Mouse (Mus musculus) embryonic facial prominence, embryonic 12.5 days (tissue): ENCODE measurements around the gene Phf20. TPM values are rescaled to one million over a fixed set of nuclear protein-coding genes. Genes with fewer than 3 reads are reported as not detected.
"Not testable (repeated sequence)": the region's sequence is repeated elsewhere in the genome, so short reads cannot be mapped to it uniquely, and the experiment has no call there.

Source experiments
- ATAC-seq: fragments of 200-750 bp; cut with Nextera tagmentation; 2 replicates; pipeline ENCODE4 v1.8.0; 2017; ENCODE audit not compliant: insufficient number of reproducible peaks, insufficient read depth, low FRiP score, low TSS enrichment
- H3K27ac ChIP-seq: fragments of 300-500 bp; sonication (generic); 2 replicates; pipeline ENCODE4 v1.5.1; 2016; ENCODE audit warnings: mild to moderate bottlenecking
- H3K27me3 ChIP-seq: fragments of 300-500 bp; sonication (generic); 2 replicates; pipeline ENCODE4 v1.6.1; 2016; ENCODE audit warnings: mild to moderate bottlenecking, moderate library complexity
- H3K36me3 ChIP-seq: fragments of 300-500 bp; sonication (generic); 2 replicates; pipeline ENCODE4 v1.6.1; 2016; ENCODE audit warnings: mild to moderate bottlenecking
- H3K4me1 ChIP-seq: fragments of 300-500 bp; sonication (generic); 2 replicates; pipeline ENCODE4 v1.6.1; 2016
- H3K4me2 ChIP-seq: fragments of 300-500 bp; sonication (generic); replicated peaks from 2 replicates; pipeline ENCODE4 v1.6.1; 2016; ENCODE audit warnings: mild to moderate bottlenecking, moderate library complexity
- H3K4me3 ChIP-seq: fragments of 300-500 bp; sonication (generic); 2 replicates; pipeline ENCODE4 v1.5.1; 2016; ENCODE audit warnings: mild to moderate bottlenecking
- H3K9ac ChIP-seq: fragments of 300-500 bp; sonication (generic); 2 replicates; pipeline ENCODE4 v1.6.1; 2016; ENCODE audit warnings: mild to moderate bottlenecking, moderate library complexity
- H3K9me3 ChIP-seq: fragments of 300-500 bp; sonication (generic); 2 replicates; pipeline ENCODE4 v1.6.1; 2016; ENCODE audit warnings: mild to moderate bottlenecking, moderate library complexity
- WGBS: fragments of 180-500 bp; shearing (Covaris S2); methylation state at CpG from one replicate; pipeline ENCODE4 v1.1.7; 2016; 5-methylcytosine and 5-hydroxymethylcytosine counted together
- polyA plus RNA-seq: library from polyadenylated mRNA; unstranded; fragments of >200 nt; fragmentation: Nextera tagmentation; extraction: Ambion mirVana; gene quantifications from 2 replicates; pipeline ENCODE4 v1.2.1, GENCODE M21; 2016

Gene Phf20
- polyA plus RNA-seq, 1 experiment from 2014 or later = 85.6 TPM

DNA sequence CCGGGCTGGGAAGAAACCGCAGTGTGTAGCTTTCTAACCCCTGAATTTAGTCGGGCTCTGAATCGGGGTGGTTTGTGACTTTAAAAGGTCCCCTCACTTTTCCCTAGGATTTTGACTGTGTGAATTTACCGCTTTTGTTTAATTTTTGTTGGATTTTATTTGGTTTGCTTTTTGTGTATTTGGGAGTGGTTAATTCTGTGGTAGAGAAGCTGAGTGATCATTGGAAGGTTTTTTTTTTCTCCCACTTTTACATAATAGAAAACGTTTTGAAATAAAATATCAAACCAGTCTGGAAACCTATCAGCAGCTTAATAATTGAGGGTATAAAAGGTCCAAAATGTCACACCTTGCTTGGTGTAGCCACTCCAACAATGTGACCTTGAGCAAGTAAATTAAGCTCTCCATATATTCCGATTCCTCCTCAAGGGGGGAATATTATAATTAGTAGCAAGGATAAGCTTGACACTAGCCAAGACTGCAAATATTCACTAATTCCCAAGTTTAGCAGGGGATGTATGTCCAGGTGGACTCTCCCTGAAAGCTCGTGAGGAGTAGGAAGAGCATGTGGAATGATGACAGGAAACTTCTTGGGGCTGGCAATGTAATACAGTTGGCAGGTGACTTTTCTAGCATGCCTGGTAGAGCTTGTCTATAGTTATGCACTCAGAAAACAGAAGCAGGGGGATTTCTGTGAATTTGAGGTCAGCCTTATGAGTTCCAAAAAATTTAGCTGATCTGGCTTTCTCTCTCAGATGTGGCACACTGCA, 15.3 kb upstream of the Phf20 start:
- peaks cover 17% of the 10 kb centered on the region for H3K36me3 ChIP-seq
- H3K4me1 ChIP-seq = peaks cover 17% of the 10 kb centered on the region
- no peaks in the 10 kb centered on the region for H3K9me3 ChIP-seq
- H3K27me3 ChIP-seq = no peaks in the 10 kb centered on the region
- peak overlapping the region; percentile 100 for H3K9ac ChIP-seq
- WGBS = 16% methylated on average over 8 of the region's 8 CpGs
- peak overlapping the region; percentile 88 for H3K27ac ChIP-seq
- no peak; the same call in 1 of the 2 replicates for ATAC-seq
- H3K4me2 ChIP-seq = peak overlapping the region; percentile 65
- H3K4me3 ChIP-seq = peak overlapping the region; percentile 100

DNA sequence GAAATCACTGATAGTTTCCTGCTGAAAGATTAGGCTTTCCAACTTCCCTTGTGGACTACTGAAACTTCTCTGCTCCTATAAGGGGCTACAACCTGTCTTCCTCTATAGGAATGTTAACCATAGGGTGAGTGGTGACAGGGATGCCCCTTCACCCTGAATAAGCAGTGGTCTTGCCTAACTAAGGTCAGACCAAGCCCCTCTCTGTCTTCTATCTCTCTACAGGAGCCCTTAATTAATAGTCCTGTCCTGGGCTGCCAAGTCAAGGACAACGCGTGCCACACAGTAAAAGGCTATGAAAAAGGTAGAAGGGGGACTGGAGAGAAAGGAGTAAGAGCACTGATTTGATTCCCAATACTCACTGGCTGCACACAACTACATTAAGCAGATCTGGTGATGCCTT, 14.7 kb upstream of the Phf20 start:
- Histone ChIP-seq H3K4me3 (no peak overlapping the region), H3K36me3 (peaks cover 15% of the 10 kb centered on the region), H3K9me3 (no peaks in the 10 kb centered on the region), H3K4me2 (no peak overlapping the region), H3K4me1 (peaks cover 17% of the 10 kb centered on the region), H3K9ac (no peak overlapping the region), H3K27me3 (no peaks in the 10 kb centered on the region), H3K27ac (no peak overlapping the region)
- ATAC-seq = no peak
- WGBS = 67% methylated on average over 2 of the region's 2 CpGs

DNA sequence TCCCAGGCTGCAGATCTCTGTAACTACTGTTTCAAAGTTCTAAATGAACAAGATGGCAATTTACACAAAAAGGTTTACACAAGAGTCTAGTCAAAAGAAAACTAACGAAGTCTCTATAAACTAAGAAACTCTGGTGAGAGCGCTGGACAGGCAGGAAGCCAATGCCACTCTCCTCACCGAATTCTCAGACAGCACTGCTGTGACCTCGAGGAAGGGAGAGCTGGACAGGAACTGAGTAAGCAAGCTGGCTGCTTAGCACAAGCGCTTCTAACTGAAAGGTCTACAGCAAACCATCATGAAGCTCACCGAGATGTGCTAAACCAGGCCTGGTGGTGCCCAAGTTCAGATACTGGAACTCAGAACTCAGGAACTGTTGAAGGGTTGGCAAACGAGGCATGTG, 7.0 kb upstream of the Phf20 start:
- H3K4me1 ChIP-seq, H3K4me2 ChIP-seq, H3K27ac ChIP-seq, H3K9me3 ChIP-seq, ATAC-seq, H3K4me3 ChIP-seq, H3K36me3 ChIP-seq, H3K27me3 ChIP-seq, H3K9ac ChIP-seq: not testable (repeated sequence)
- WGBS = 79% methylated on average over 7 of the region's 7 CpGs

DNA sequence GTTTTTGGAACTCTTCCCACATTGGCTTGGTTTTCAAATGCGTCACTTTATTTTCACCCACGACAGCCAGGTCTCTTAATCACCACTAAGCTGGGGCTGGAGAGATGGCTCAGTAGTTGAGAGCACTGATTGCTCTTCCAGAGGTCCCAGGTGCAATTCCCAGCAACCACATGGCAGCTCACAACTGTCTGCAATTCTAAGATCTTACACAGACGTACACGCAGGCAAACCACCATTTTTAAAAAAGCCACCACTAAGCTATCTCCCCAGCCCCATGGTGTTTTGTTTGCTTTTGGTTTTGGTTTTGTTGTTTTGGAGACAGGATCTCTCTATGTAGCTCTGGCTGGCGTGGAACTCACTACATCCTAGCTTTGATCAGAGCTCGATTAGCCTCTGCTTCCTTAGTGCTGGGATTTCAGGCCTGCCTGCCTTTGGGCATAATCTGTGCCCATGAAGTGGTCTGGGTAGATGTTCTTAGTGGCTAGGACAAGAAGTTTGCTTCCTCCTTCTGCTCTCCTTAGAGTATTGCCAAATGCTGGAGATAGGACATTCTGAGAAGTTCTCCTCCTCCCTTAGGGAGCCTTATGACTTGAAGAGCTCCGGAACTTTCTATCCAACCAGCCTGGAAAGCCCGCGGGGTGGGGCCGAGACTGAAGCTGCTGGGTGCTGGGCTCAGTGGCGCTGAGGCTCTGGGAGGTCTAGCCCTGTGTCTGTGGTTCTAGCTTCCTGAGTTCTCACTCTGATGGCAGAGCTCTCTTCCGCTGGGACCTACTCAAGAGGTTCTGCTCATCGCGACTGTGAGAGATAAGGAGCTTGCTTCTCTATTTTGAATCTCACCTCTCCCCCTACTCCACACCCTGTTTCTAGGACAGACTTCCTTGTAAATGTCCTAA, 6.0 kb upstream of the Phf20 start:
- Histone ChIP-seq H3K4me3 (no peak overlapping the region), H3K4me1 (no peaks in the 10 kb centered on the region), H3K4me2 (no peak overlapping the region), H3K27ac (no peak overlapping the region), H3K9me3 (no peaks in the 10 kb centered on the region), H3K36me3 (no peaks in the 10 kb centered on the region), H3K9ac (no peak overlapping the region), H3K27me3 (no peaks in the 10 kb centered on the region)
- no peak for ATAC-seq
- 85% methylated on average over 14 of the region's 14 CpGs for WGBS

DNA sequence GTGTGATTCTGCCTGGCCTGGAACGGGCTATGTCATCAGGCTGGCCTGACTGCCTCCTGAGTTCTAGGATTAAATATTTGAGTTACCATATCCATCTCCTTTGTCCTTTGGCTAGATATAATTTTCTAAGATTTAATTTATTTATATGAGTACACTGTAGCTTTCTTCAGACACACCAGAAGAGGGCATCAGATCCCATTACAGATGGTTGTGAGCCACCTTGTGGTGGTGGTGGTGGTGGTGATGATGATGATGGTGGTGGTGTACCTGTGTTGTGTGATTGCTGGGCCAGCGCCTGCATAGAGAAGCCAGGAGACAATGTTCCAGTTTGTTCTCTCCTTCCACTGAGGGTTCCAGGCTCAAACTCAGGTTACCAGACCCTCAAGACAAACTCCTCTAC, 4.7 kb upstream of the Phf20 start:
- Histone ChIP-seq H3K4me2 (no peak overlapping the region), H3K27ac (no peak overlapping the region), H3K27me3 (no peaks in the 10 kb centered on the region), H3K9me3 (no peaks in the 10 kb centered on the region), H3K4me3 (no peak overlapping the region), H3K36me3 (no peaks in the 10 kb centered on the region), H3K9ac (no peak overlapping the region), H3K4me1 (0 out of 2 replicates have a peak, but pooled peaks cover 3% of the 10 kb centered on the region)
- no peak for ATAC-seq
- WGBS = 93% methylated on average over 2 of the region's 2 CpGs

DNA sequence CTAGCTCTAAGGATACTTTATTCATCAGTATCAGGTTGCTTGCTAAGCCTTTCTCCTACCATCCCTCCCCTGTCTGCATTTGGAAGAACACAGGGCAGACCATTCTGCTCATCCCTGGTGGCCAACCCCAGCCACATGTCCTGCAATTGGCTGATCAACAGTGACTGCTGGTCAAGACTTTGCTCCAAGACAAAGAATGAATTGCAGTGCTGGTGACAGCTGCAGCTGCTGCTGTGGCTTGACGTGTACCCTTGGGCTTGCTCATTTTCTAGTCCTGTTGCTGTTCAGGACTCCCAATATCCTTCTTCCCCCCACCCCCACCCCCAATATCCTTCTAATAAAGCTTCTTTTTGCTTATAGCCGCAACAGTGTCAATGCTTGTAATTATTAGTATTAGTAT, 4.2 kb upstream of the Phf20 start:
- Histone ChIP-seq H3K4me2 (no peak overlapping the region), H3K4me3 (no peak overlapping the region), H3K27me3 (no peaks in the 10 kb centered on the region), H3K36me3 (no peaks in the 10 kb centered on the region), H3K9ac (no peak overlapping the region), H3K27ac (no peak overlapping the region), H3K4me1 (0 out of 2 replicates have a peak, but pooled peaks cover 3% of the 10 kb centered on the region), H3K9me3 (no peaks in the 10 kb centered on the region)
- no peak for ATAC-seq
- WGBS = 68% methylated on average over 2 of the region's 2 CpGs

DNA sequence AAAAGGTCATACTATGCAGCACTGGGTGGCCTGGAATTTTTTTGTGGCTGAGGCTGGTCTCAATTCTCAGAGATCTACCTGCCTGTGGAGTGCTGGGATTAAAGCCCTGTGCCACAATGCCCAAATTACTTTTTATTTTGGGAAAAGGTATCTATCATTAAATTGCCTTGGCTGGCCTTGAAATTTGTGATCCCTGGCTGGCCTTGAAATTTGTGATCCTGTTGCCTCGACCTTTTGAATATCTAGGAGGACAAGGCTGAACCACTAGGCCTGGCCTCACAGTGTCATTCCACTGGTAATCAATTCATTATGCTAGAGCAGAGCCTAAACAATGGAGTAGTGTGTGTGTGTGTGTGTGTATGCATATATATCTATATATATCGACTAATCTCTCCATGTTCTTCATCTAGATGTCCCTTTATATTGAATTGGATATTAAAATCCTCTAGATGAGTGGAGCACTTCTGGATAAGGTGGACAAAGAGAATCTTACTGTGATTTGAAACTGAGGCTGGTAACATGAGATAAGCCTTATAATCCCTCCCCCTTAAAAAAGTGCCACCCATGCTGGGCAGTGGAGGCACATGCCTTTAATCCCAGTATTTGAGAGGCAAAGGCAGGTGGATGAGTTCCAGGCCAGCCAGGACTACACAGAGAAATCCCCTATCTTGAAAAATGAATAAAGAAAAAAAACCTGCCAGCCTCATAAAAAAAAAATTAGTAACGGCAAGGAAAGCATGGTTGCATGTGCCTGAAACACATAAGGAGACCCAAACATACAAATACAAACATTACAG, 3.0 kb upstream of the Phf20 start:
- no peaks in the 10 kb centered on the region for H3K9me3 ChIP-seq
- no peak for ATAC-seq

DNA sequence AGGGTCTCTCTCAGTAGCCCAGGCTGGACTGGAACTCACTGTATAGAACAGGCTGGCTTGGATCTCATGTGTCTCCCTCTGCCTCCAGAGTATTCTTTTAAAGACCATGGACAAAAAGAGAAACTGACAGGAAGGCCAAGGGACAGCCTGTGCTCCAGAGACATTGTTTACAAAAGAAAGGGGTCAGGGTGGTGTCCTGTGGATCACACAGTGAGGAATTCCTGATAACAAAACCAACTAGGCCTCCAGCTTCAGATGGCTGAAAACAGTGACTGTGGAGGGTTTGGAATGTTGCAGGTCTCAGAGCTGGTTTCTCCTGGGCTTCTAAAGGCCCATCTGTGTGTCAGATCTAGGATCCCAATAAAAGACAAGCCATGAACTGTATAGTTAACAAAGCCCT, 1.7 kb upstream of the Phf20 start:
- H3K4me1 ChIP-seq = peaks cover 20% of the 10 kb centered on the region; the same call in 1 of the 2 replicates
- H3K4me2 ChIP-seq = no peak overlapping the region
- H3K4me3 ChIP-seq = no peak overlapping the region
- no peak for ATAC-seq
- H3K27me3 ChIP-seq = no peaks in the 10 kb centered on the region
- no peak overlapping the region for H3K27ac ChIP-seq
- H3K9me3 ChIP-seq = no peaks in the 10 kb centered on the region
- H3K9ac ChIP-seq = no peak overlapping the region
- no peaks in the 10 kb centered on the region for H3K36me3 ChIP-seq

More for the DNA sequence above, 3.0 kb upstream of the Phf20 start:
- H3K4me3 ChIP-seq = no peak overlapping the region
- H3K36me3 ChIP-seq = no peaks in the 10 kb centered on the region
- H3K27ac ChIP-seq = no peak overlapping the region
- 57% methylated on average over 3 of the region's 3 CpGs for WGBS
- no peak overlapping the region for H3K9ac ChIP-seq
- H3K4me2 ChIP-seq = no peak overlapping the region
- H3K27me3 ChIP-seq = no peaks in the 10 kb centered on the region
- H3K4me1 ChIP-seq = peaks cover 10% of the 10 kb centered on the region; the same call in 1 of the 2 replicates

DNA sequence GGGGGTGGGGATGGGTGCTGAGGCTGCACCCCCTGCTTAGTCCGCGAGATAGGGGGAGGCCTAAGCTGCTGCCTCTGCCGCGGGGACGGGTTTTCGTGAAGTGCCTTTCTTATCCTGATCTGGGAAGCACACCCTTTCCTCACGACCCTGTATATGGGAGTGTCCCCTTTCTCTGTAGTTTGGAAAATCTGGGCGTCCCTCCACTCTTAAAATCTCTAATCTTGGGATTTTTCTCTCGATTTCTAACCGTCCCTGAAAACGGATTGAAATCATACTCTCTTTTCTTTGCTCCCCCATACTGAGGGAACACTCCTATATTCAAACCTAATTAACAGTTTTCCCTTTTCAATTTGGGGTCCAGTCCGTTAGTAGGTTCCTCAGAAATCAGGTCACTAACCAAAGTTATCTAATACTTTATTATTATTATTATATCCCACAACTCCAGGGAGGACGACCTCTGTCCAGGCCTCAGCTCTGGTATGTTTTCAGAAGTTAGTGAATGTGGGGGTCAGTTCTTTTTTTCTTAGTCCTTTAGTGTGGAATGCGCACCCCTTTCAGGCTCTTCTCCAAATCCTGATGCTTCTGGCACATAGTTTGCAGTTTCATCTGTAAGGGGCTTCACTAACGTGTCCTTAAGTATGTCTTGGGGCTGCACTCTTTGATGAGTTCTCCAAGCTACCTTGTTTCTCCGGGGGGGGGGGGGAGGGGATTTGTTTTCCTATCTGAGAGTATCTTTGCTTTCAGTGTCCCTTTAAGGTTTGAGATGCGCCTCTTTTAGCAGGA, 1.1 kb downstream of the Phf20 start:
- Histone ChIP-seq H3K9me3 (no peaks in the 10 kb centered on the region), H3K4me3 (peak overlapping the region; percentile 57), H3K4me2 (peak overlapping the region; percentile 64), H3K9ac (peak overlapping the region; percentile 75), H3K36me3 (0 out of 2 replicates have a peak, but pooled peaks cover 6% of the 10 kb centered on the region), H3K4me1 (peaks cover 30% of the 10 kb centered on the region), H3K27ac (peak overlapping the region; percentile 94), H3K27me3 (no peaks in the 10 kb centered on the region)
- ATAC-seq = no peak
- WGBS = 4% methylated on average over 17 of the region's 17 CpGs

DNA sequence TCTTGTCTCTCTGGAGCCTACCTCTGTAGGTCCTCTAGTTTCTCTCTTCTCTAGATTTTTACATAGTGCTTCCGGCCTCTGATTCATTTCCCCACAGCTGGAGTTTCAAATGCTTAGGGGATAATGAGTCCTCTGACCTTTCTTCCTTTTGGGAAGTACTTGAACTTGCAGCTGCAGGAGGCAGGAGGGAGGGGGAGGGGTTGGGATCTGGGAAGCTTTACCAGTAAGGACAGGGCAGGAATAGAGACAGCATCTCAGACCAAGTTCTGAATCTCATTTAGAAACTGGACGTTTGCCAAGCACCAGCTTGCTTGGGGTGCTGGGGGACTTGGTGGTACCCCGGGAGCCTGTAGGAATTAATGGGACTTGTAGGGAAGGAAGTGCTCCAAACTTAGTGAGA, 3.7 kb downstream of the Phf20 start:
- Histone ChIP-seq H3K4me2 (no peak overlapping the region), H3K9me3 (no peaks in the 10 kb centered on the region), H3K4me3 (no peak overlapping the region), H3K36me3 (peaks cover 13% of the 10 kb centered on the region), H3K4me1 (peaks cover 40% of the 10 kb centered on the region), H3K27me3 (no peaks in the 10 kb centered on the region), H3K9ac (no peak overlapping the region), H3K27ac (no peak overlapping the region)
- WGBS = 50% methylated on average over 3 of the region's 3 CpGs
- ATAC-seq = no peak

DNA sequence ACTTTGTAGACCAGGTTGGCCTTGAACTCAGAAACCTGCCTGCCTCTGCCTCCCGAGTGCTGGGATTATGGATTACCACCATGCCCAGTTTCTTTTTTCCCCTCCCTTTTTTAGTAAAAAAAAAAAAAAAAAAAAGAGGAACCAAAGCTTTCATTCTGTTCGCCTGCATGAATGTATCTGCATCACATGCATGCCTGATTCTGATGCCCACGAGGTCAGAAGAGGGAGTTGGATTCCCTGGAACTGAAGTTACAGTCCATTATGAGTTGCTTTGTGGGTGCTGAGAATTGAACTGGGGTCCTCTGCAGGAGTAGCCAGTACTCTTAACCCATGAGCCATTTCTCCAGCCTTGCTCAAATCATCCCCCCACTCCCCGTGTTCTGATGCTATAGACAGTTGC, 5.2 kb downstream of the Phf20 start:
- Histone ChIP-seq H3K4me2 (no peak overlapping the region), H3K4me3 (no peak overlapping the region), H3K27me3 (no peaks in the 10 kb centered on the region), H3K36me3 (peaks cover 15% of the 10 kb centered on the region), H3K4me1 (peaks cover 37% of the 10 kb centered on the region), H3K27ac (no peak overlapping the region), H3K9ac (no peak overlapping the region), H3K9me3 (no peaks in the 10 kb centered on the region)
- ATAC-seq = no peak
- 94% methylated on average over 4 of the region's 4 CpGs for WGBS
